Mouse (Mus musculus): Measurements from ENCODE around the gene Gm17174.

- TF ChIP-seq CTCF (IDR thresholded peaks at IDR 0.05; ENCODE audit: extremely low read depth, insufficient read depth, insufficient read length, insufficient replicate concordance) (no peak), POLR2A (IDR thresholded peaks at IDR 0.05; ENCODE audit: low read depth, low read length) (no peak)
These were observed 39.4 kb downstream of the Gm17174 start, which contains the start of gene Gm5622 for GRCm38 (mm10) chr14:51552490-51552889.
